8 mouse cellular contexts compared by ENCODE assay signal in genomic region chr4:105316478-105317206, GRCm38 (mm10).
DNase-seq lines count a peak whose midpoint lies in the region; ATAC-seq and TF ChIP-seq lines count a peak whose summit lies in the region.

No protein-coding gene starts in this region.

- ATAC-seq in kidney, embryonic 15.5 days (replicated peaks; ENCODE audit: low FRiP score): no peak
- ATAC-seq in hematopoietic stem cell, adult 5-6 weeks (replicated peaks in 1 of 2; ENCODE audit: insufficient read depth in 1 of 2, low FRiP score in 2 of 2, low TSS enrichment in 1 of 2, low read depth in 1 of 2, poor library complexity in 2 of 2, severe bottlenecking in 2 of 2): peak; percentile 96

- no peak overlapping the region for H3K9ac ChIP-seq in kidney, embryonic 15.5 days

- TF ChIP-seq CTCF in kidney, adult 2 months (conservative IDR thresholded peaks at IDR 0.05; ENCODE audit: insufficient read depth, insufficient read length, low read depth, low read length): peak; percentile 79

- no peaks in the 10 kb centered on the region for H3K9me3 ChIP-seq in kidney, embryonic 15.5 days (replicated peaks)
- H3K9me3 ChIP-seq in embryonic facial prominence, embryonic 10.5 days: no peaks in the 10 kb centered on the region

- no peaks in the 10 kb centered on the region for H3K27me3 ChIP-seq in kidney, adult 2 months (replicated peaks; ENCODE audit: control insufficient read depth, insufficient read depth, low read length)
- H3K27me3 ChIP-seq in kidney, embryonic 15.5 days: no peaks in the 10 kb centered on the region
- no peaks in the 10 kb centered on the region for H3K27me3 ChIP-seq in embryonic facial prominence, embryonic 10.5 days (replicated peaks; ENCODE audit: low read depth, poor library complexity, severe bottlenecking)

- no peak overlapping the region for H3K27ac ChIP-seq in kidney, adult 2 months (ENCODE audit: insufficient read depth, low read depth, low read length)
- H3K27ac ChIP-seq in kidney, embryonic 15.5 days: no peak overlapping the region
- H3K27ac ChIP-seq in embryonic facial prominence, embryonic 10.5 days (replicated peaks): no peak overlapping the region

- no peak for TF ChIP-seq POLR2A in kidney, adult 2 months (IDR thresholded peaks at IDR 0.05; ENCODE audit: low read depth, low read length)

- H3K4me3 ChIP-seq in kidney, adult 2 months (ENCODE audit: insufficient read depth, low read depth, low read length): no peak overlapping the region
- no peak overlapping the region for H3K4me3 ChIP-seq in kidney, embryonic 15.5 days (replicated peaks)
- H3K4me3 ChIP-seq in embryonic facial prominence, embryonic 10.5 days: no peak overlapping the region

- 44% methylated on average over 12 of the region's 12 CpGs for WGBS in kidney, adult 2 months
- 67% methylated on average over 12 of the region's 12 CpGs for WGBS in kidney, embryonic 15.5 days
- WGBS in embryonic facial prominence, embryonic 10.5 days: 80% methylated on average over 12 of the region's 12 CpGs

- no peaks in the 10 kb centered on the region for H3K36me3 ChIP-seq in kidney, adult 2 months (ENCODE audit: control insufficient read depth, insufficient read depth, low read length)
- H3K36me3 ChIP-seq in kidney, embryonic 15.5 days: no peaks in the 10 kb centered on the region
- no peaks in the 10 kb centered on the region for H3K36me3 ChIP-seq in embryonic facial prominence, embryonic 10.5 days (replicated peaks)

- H3K4me1 ChIP-seq in kidney, adult 2 months (ENCODE audit: control insufficient read depth, insufficient read depth, low read length): peaks cover 9% of the 10 kb centered on the region
- peaks cover 6% of the 10 kb centered on the region for H3K4me1 ChIP-seq in kidney, embryonic 15.5 days
- H3K4me1 ChIP-seq in embryonic facial prominence, embryonic 10.5 days: peaks cover 5% of the 10 kb centered on the region; the same call in 1 of the 2 replicates

- DNase-seq in kidney, adult 2 months: peak; percentile 59
- DNase-seq in ZHBTc4 (ENCODE audit: low read depth, low spot score): peak; percentile 67
- DNase-seq in natural killer cell, adult 2 months (ENCODE audit: low spot score in 2 of 2): peak; percentile 51 to 79
- DNase-seq in right cerebral cortex, postnatal 4 days: no peak
- no peak for DNase-seq in embryonic facial prominence, embryonic 10.5 days (ENCODE audit: low spot score)
- no peak for DNase-seq in right cerebral cortex, adult 18-20 months

- no peak overlapping the region for H3K4me2 ChIP-seq in kidney, embryonic 15.5 days

Comparison
In these comparisons a context has a peak if more than half of its experiments do, and no peak if none do; other contexts are left out.
1. DNase-seq: peak in kidney, adult 2 months (single experiment), ZHBTc4 (single experiment) and natural killer cell, adult 2 months (2 of 2); none in right cerebral cortex, postnatal 4 days (single experiment), embryonic facial prominence, embryonic 10.5 days (single experiment) and right cerebral cortex, adult 18-20 months (single experiment).